Mouse (Mus musculus) neural tube, embryonic 15.5 days (tissue): ENCODE data around the gene Cacna1s. TPM values are rescaled to one million over a fixed set of nuclear protein-coding genes. Genes with fewer than 3 reads are reported as not detected.

Experiments
- ATAC-seq: fragments of 200-750 bp; cut with Nextera tagmentation; 2 replicates; pipeline ENCODE4 v1.8.0; 2017; ENCODE audit warnings: mild to moderate bottlenecking, moderate TSS enrichment, moderate library complexity; ENCODE audit not compliant: low FRiP score
- H3K27ac ChIP-seq: fragments of 300-500 bp; sonication (generic); replicated peaks from 2 replicates; pipeline ENCODE4 v1.5.1; 2015; ENCODE audit warnings: mild to moderate bottlenecking, inconsistent platforms
- H3K27me3 ChIP-seq: fragments of 300-500 bp; sonication (generic); replicated peaks from 2 replicates; pipeline ENCODE4 v1.6.1; 2015; ENCODE audit warnings: inconsistent platforms
- H3K36me3 ChIP-seq: fragments of 300-500 bp; sonication (generic); 2 replicates; pipeline ENCODE4 v1.6.1; 2015; ENCODE audit warnings: inconsistent platforms
- H3K4me1 ChIP-seq: fragments of 300-500 bp; sonication (generic); 2 replicates; pipeline ENCODE4 v1.6.1; 2015; ENCODE audit warnings: inconsistent platforms
- H3K4me2 ChIP-seq: fragments of 300-500 bp; sonication (generic); 2 replicates; pipeline ENCODE4 v1.6.1; 2015; ENCODE audit warnings: inconsistent platforms, mild to moderate bottlenecking, moderate library complexity
- H3K4me3 ChIP-seq: fragments of 300-500 bp; sonication (generic); replicated peaks from 2 replicates; pipeline ENCODE4 v1.5.1; 2015; ENCODE audit warnings: mild to moderate bottlenecking, inconsistent platforms
- H3K9ac ChIP-seq: fragments of 300-500 bp; sonication (generic); replicated peaks from 2 replicates; pipeline ENCODE4 v1.6.1; 2015; ENCODE audit warnings: mild to moderate bottlenecking, inconsistent platforms
- H3K9me3 ChIP-seq: fragments of 300-500 bp; sonication (generic); replicated peaks from 2 replicates; pipeline ENCODE4 v1.6.1; 2016; ENCODE audit warnings: inconsistent platforms
- WGBS: fragments of 180-500 bp; shearing (Covaris S2); methylation state at CpG from one replicate; pipeline ENCODE4 v1.1.7; 2015; ENCODE audit warnings: mixed read lengths; 5-methylcytosine and 5-hydroxymethylcytosine counted together
- polyA plus RNA-seq: library from polyadenylated mRNA; unstranded; fragments of >200 nt; fragmentation: Nextera tagmentation; extraction: Ambion mirVana; gene quantifications from 2 replicates; pipeline ENCODE4 v1.2.1, GENCODE M21; 2015

Gene Cacna1s
- polyA plus RNA-seq, 1 experiment from 2014 or later = 0.75 TPM

DNA sequence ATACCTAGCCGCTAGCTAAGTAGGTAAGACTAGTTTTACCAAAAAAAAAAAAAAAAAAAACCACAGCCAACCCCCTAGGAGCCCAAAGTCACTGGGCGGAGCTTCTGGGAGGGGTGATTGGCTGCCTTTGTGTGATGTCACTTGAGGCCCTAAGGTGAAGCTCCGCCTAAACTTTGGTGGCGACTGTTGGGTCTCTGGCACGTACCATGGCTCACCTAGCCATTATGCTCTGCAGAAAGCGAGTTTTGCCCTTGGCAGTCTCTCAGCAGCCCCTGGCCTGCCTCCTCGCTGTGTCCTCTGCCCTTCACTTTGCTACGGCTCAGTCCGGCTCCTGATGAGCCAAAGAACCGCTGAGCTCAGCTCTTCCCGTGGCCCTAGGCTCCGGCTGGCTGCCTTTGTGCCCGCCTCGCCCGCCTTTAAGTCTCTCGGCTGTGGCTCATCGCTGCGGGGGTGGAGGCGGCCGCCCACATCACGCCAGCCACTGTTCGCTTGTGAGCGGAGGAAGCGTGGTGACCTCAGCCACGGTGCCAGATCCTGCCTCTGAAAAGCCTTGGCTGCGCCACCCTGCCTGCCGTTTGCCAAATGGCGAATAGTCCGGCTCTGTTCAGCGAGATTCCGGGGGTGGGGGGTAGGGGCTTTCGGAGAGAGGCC lies 87.6 kb downstream of the Cacna1s start:
- H3K9ac ChIP-seq = peak overlapping the region; percentile 50
- H3K4me3 ChIP-seq = peak overlapping the region; percentile 37
- H3K27ac ChIP-seq = peak overlapping the region; percentile 78
- no peaks in the 10 kb centered on the region for H3K27me3 ChIP-seq
- H3K36me3 ChIP-seq = peaks cover 6% of the 10 kb centered on the region; the same call in 1 of the 2 replicates
- peaks cover 89% of the 10 kb centered on the region for H3K4me1 ChIP-seq
- WGBS = 2% methylated on average over 32 of the region's 32 CpGs
- H3K9me3 ChIP-seq = no peaks in the 10 kb centered on the region
- ATAC-seq = peak; percentile 34
- peak overlapping the region; percentile 79 for H3K4me2 ChIP-seq

DNA sequence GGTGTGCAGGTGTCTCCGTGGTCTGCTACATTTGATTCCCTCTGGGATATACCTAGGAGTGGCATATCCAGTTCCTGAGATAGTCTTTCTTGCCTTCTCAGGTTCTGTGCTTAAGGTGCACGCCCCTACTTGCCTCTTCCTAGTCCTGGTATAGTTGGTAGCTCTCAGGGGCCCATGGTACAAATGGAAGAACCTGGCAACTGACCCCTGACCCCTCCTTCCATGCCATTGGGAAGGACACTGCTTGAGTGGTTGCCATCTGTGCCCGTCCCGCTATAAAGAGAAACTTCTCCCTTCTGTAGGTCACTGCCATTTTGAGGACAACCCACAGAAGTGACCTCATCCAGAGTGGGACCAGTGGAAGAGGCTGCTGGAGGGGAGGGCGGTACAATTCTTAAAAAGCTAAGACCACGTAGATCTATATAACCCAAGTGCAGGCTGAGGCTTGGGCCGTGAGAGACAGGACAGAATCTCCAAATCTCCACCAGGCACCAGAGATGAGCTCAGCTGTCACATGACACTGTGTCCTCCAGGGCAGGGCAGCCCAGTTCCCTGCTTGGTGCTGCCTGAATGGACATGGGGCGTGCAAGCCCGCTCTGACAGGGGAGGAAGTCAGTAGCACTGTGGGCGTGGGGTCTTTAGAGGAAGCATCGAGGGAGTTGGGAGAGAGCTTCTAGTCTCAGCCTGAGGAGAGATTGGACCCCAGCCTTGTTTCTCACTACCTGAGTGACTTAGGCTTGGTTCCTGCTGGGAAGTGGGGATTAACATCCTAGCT lies 88.8 kb downstream of the Cacna1s start:
- 86% methylated on average over 11 of the region's 11 CpGs for WGBS
- Histone ChIP-seq H3K9ac (peak overlapping the region; percentile 14; the same call in 1 of the 2 replicates), H3K4me2 (peak overlapping the region; percentile 7; the same call in 1 of the 2 replicates), H3K36me3 (peaks cover 16% of the 10 kb centered on the region), H3K27me3 (no peaks in the 10 kb centered on the region), H3K27ac (peak overlapping the region; percentile 71), H3K4me1 (peaks cover 77% of the 10 kb centered on the region), H3K4me3 (no peak overlapping the region), H3K9me3 (no peaks in the 10 kb centered on the region)
- no peak for ATAC-seq

DNA sequence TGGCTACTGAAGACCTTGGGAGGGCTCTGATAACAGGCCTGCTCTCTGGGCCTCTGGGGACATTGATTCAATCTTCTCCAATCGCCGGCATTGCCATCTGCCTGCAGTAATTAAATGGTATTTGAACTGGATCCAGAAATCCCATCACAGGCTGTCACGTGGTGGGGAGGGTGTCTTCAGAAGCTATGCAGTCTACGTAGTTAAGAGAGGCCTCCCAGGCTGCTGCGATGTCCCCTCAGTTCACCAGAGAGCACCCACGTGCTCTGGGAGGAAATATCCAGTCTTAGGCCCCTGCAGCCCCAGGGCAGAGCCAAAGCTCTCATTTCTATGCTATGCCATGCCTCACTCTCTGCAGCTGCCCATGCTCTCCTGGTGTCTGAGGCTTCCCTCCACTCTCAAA lies 89.8 kb downstream of the Cacna1s start:
- Histone ChIP-seq H3K9ac (0 out of 2 replicates have a peak overlapping the region, but pooled peaks have one; percentile 14), H3K27me3 (no peaks in the 10 kb centered on the region), H3K36me3 (peaks cover 23% of the 10 kb centered on the region), H3K4me2 (peak overlapping the region; percentile 7), H3K27ac (peak overlapping the region; percentile 71), H3K9me3 (no peaks in the 10 kb centered on the region), H3K4me1 (peaks cover 67% of the 10 kb centered on the region), H3K4me3 (no peak overlapping the region)
- peak; percentile 25; the same call in 1 of the 2 replicates for ATAC-seq
- WGBS = 11% methylated on average over 6 of the region's 6 CpGs

DNA sequence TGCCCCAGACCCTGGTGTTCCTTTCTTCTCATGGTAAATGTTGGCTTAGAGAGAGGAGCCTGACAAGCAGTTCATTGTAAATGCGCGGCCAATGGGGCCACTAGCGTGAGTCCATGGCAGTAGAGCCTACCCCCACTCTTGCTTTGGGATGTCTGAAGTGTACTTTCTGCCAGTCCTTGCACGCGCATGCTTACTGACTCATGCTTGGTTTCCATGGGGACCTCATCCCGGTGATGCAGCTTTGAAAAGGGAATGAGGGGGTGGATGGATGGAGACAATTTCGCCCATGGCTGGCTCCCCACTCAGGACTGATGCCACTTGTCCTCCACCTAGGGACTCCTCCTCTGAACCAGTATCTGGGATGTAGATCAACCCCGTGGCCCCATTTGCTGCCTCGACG lies 91.0 kb downstream of the Cacna1s start:
- Histone ChIP-seq H3K4me1 (peaks cover 55% of the 10 kb centered on the region), H3K4me2 (no peak overlapping the region), H3K36me3 (peaks cover 35% of the 10 kb centered on the region), H3K27me3 (no peaks in the 10 kb centered on the region), H3K27ac (no peak overlapping the region), H3K9ac (no peak overlapping the region), H3K9me3 (no peaks in the 10 kb centered on the region), H3K4me3 (no peak overlapping the region)
- 39% methylated on average over 10 of the region's 10 CpGs for WGBS
- ATAC-seq = no peak

DNA sequence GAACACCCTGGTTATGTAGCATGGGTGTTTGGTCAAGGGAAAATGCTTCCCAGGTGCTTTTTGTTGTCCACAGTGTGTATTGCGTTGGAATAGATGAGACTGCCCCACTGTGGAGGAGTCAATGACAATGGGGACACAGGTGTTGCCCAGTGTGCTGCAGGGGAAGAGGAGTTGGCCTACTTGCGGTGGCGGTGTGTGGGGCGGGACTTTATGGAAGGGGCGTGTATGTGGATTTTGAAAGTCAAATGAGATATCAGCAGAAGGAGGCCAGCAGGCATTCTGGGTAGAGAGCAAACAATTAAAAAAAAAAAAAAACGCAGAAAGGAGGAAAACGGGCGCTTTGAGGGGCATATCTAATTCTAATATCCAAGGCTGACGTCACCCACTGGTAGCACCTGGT lies 97.2 kb downstream of the Cacna1s start:
- Histone ChIP-seq H3K4me2 (no peak overlapping the region), H3K4me1 (no peaks in the 10 kb centered on the region), H3K27me3 (no peaks in the 10 kb centered on the region), H3K27ac (no peak overlapping the region), H3K36me3 (peaks cover 94% of the 10 kb centered on the region), H3K9ac (no peak overlapping the region), H3K4me3 (no peak overlapping the region), H3K9me3 (no peaks in the 10 kb centered on the region)
- WGBS = 66% methylated on average over 9 of the region's 9 CpGs
- no peak for ATAC-seq

DNA sequence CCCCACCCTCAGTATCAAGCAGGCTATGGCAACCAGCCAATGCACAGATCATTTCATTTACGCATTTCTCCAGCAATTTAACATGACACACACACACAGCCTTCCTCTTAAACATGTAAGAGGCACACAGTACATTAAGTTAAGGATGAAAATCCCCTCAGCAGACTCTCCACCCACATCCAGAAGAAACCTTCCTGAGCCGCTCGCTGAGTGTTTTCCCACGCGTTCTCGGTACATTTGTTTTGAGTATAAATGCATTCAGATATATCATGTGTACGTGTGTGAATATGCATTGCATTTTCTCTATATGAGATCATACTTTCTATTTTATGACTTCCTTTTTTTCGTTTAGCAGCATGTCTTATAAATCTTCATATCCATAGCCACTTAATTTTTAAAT lies 98.8 kb downstream of the Cacna1s start:
- no peak overlapping the region for H3K4me2 ChIP-seq
- H3K4me3 ChIP-seq = no peak overlapping the region
- H3K27me3 ChIP-seq = no peaks in the 10 kb centered on the region
- no peaks in the 10 kb centered on the region for H3K9me3 ChIP-seq
- 73% methylated on average over 8 of the region's 8 CpGs for WGBS
- H3K36me3 ChIP-seq = peaks cover 97% of the 10 kb centered on the region
- H3K27ac ChIP-seq = no peak overlapping the region
- no peak for ATAC-seq
- H3K9ac ChIP-seq = no peak overlapping the region
- H3K4me1 ChIP-seq = no peaks in the 10 kb centered on the region

DNA sequence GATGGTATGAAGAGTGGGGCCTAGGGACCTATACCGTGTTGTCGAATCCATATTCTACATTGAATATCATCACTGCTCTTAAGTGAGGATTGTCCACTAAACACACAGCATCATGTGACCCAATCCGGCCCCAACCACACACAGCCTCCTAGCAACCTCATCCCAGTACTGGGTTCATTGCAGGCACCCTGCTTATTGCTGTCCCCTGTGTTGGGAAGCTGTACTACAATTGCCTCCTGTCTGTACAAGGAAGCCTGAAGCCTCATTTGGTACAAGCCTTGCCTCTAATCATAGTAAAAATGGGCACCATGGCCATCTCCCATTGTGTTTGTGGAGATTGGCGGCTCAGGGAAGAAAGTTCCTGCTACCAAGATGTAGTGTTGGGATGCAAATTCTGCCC lies 103.8 kb downstream of the Cacna1s start:
- Histone ChIP-seq H3K27me3 (no peaks in the 10 kb centered on the region), H3K9me3 (no peaks in the 10 kb centered on the region), H3K27ac (no peak overlapping the region), H3K4me3 (no peak overlapping the region), H3K9ac (no peak overlapping the region), H3K36me3 (peaks cover 96% of the 10 kb centered on the region), H3K4me2 (no peak overlapping the region), H3K4me1 (no peaks in the 10 kb centered on the region)
- no peak for ATAC-seq
- 96% methylated on average over 4 of the region's 4 CpGs for WGBS

DNA sequence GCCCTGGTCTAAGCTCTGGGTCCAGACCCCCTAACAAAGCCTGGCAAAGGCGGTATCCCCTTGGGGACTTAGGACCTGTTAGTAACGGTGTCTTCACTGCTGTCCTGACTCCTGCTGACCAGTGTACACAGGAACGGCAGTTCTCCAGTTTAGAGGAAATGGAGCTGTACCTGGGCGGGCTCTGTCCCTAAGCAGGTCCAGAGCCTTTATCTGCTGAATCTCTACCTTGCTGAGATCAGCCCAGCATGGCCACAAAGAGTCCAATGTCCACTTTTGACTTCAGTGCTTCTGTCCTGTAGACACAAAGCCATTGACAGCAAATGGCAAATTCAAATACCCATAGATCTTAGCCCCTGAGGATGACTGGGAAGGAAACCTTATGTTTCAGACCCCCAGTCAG lies 104.4 kb downstream of the Cacna1s start:
- no peak overlapping the region for H3K9ac ChIP-seq
- no peak overlapping the region for H3K4me3 ChIP-seq
- no peaks in the 10 kb centered on the region for H3K9me3 ChIP-seq
- no peak overlapping the region for H3K4me2 ChIP-seq
- no peak overlapping the region for H3K27ac ChIP-seq
- no peaks in the 10 kb centered on the region for H3K27me3 ChIP-seq
- peaks cover 97% of the 10 kb centered on the region for H3K36me3 ChIP-seq
- no peak for ATAC-seq
- WGBS = 89% methylated on average over 4 of the region's 4 CpGs
- no peaks in the 10 kb centered on the region for H3K4me1 ChIP-seq

DNA sequence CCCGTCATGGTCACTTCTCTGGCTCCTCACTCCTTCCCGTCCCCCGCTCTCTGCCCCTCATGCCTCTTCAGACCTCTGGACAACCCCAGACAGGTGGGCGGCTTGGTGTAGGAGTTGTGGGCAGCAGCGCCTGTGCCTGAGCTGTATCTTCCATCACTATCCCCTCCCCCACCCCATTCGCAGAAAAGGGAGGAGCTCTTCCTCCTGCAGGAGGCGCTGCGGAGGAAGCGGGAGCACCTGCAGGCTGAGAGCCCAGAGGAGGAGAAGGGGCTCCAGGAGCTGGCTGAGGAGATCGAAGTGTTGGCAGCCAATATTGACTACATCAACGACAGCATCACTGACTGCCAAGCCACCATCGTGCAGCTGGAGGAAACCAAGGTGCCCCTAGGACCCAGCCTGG lies 107.3 kb downstream of the Cacna1s start:
- Histone ChIP-seq H3K27me3 (no peaks in the 10 kb centered on the region), H3K4me1 (no peaks in the 10 kb centered on the region), H3K4me3 (no peak overlapping the region), H3K27ac (no peak overlapping the region), H3K4me2 (no peak overlapping the region), H3K9ac (no peak overlapping the region), H3K36me3 (peaks cover 97% of the 10 kb centered on the region), H3K9me3 (no peaks in the 10 kb centered on the region)
- 58% methylated on average over 12 of the region's 12 CpGs for WGBS
- ATAC-seq = no peak

DNA sequence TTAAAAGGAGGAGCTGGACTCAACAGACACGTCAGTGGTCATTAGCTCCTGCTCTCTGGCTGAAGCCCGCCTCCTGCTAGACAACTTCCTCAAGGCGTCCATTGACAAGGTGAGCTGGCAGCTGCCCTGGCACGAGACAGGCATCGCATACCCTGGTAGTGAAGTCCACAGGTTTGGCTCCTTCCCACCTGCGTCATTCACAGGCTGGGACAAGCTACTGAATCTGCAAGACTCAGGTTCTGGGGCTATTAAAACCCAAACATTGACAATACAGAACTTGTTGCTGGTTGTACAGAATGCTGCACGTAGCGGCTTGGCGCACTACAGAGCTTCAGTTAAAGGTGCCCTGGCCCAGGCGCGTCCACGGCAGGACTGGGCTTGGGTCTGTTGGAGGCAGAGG lies 107.7 kb downstream of the Cacna1s start:
- H3K9ac ChIP-seq = no peak overlapping the region
- no peaks in the 10 kb centered on the region for H3K9me3 ChIP-seq
- no peaks in the 10 kb centered on the region for H3K4me1 ChIP-seq
- 93% methylated on average over 12 of the region's 12 CpGs for WGBS
- H3K27me3 ChIP-seq = no peaks in the 10 kb centered on the region
- no peak overlapping the region for H3K4me2 ChIP-seq
- peaks cover 97% of the 10 kb centered on the region for H3K36me3 ChIP-seq
- no peak overlapping the region for H3K27ac ChIP-seq
- ATAC-seq = no peak
- H3K4me3 ChIP-seq = no peak overlapping the region

DNA sequence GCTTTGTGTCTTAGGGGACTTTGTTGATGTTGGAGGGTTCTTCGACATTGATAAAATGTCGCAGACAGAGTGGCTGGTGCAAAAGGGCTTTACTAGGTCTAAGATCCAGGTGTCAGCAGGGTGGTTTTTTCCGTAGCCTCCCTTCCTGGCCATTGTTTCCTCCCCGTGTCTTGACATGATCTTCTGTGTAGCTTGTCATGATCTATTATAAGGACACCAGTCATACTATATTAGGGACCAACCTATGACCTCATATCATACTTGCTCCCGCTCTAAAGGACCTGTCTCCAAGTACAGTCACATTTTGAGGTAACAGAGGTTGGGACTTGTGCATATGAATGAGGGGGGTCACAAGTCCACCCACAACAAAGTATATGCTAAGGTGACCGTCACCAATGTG lies 108.4 kb downstream of the Cacna1s start:
- Histone ChIP-seq H3K9ac (no peak overlapping the region), H3K9me3 (no peaks in the 10 kb centered on the region), H3K36me3 (peaks cover 97% of the 10 kb centered on the region), H3K27ac (no peak overlapping the region), H3K4me1 (no peaks in the 10 kb centered on the region), H3K4me3 (no peak overlapping the region), H3K27me3 (no peaks in the 10 kb centered on the region), H3K4me2 (no peak overlapping the region)
- 91% methylated on average over 6 of the region's 6 CpGs for WGBS
- ATAC-seq = no peak

DNA sequence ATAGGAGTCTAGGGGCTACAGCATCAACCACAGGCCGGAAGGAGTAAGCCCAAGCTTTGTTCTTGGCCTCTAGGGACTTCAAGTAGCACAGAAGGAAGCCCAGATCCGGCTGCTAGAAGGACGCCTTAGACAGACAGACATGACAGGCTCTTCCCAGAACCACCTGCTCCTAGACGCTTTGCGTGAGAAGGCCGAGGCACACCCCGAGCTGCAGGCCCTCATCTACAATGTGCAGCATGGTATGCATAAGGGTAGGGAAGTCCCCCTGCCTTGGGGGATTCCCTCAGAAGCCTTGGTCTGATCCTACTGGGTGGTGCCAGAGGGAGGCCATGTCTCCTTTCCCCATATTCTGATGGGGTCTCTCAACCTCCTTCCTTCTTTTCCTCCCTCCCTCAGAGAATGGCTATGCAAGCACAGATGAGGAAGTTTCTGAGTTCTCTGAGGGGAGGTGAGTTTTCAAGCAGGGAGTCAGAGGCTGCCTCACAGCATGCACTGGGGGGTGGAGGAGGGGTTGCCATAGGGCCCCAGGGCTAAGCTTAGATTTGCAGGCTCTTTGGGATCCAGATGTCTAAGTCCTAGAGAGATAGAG lies 108.9 kb downstream of the Cacna1s start:
- H3K9ac ChIP-seq = no peak overlapping the region
- H3K4me1 ChIP-seq = no peaks in the 10 kb centered on the region
- ATAC-seq = no peak
- no peaks in the 10 kb centered on the region for H3K9me3 ChIP-seq
- H3K4me3 ChIP-seq = no peak overlapping the region
- H3K36me3 ChIP-seq = peaks cover 95% of the 10 kb centered on the region
- H3K4me2 ChIP-seq = no peak overlapping the region
- 96% methylated on average over 7 of the region's 7 CpGs for WGBS
- no peak overlapping the region for H3K27ac ChIP-seq
- no peaks in the 10 kb centered on the region for H3K27me3 ChIP-seq
